Mouse (Mus musculus) layer of hippocampus, adult 9-11 months (tissue): ENCODE results near the gene Shd.
A peak's percentile ranks its signal among the peaks of the same experiment; 100 is the strongest.

Source experiments
- DNase-seq: peaks from one replicate; pipeline ENCODE4 v3.0.0; 2022

Gene Shd

DNA sequence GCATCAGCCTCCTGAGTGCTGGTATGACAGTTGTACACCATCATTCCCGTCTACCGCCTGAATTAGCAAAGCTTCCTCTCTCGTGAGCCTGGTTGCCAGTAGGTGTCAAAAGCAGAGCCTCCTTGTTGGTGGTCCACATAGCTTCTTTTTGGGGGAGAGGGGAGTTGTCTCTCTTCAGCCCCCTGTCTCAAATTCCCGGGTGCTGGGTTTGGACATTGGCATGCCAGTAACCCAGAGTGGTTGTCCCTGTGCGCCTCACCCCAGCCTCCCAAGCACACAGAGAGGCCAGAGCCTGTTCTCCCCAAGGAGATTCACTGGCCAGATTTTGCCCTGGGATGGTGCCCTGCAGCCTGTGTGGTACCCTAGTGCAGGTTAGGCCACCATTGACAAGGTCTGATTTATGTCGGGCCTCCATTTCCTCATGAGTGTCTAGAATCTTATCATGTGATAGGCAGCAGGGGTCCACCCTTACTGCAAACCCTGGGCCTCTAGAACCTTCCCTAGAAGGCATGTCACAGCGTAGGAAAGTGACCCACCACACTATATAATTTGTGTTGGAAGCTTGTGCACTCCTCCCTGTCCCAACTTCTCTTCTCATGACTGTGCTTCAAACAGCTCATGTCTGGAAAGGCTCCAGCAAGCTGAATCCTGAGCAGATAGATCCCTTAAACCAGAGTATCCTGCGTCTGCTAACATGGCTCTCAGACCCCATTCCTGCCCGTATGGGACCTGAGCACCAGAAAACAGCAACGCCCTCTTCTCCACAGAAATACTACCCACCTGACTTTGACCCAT is 10.1 kb upstream of the Shd start:
- no peak for DNase-seq

- DNase-seq: no peak
Observed at GRCm38 (mm10) chr17:55960791-55961190, 9.5 kb upstream of the Shd start.

- DNase-seq: no peak
Observed at GRCm38 (mm10) chr17:55961631-55962030, 8.6 kb upstream of the Shd start.

DNA sequence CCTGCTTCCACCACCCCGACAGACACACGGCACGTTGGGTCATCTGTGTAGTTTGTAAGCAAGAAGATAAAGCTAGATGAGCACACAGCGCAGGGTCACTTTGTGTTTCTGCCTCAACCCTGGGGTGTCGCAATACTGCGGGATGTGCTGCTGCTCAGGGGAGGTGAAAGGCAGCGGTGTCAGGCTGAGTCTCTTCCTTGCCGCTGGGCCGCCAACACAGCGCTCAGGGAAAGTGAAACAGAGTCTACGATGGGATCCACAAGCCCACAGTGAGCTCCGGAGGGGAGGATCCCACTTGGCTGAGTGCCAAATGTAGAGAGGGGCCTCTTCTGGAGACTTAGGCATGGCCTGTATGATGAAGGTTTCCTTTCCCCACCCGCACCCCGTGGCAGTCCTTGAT is 7.1 kb upstream of the Shd start:
- no peak for DNase-seq

DNA sequence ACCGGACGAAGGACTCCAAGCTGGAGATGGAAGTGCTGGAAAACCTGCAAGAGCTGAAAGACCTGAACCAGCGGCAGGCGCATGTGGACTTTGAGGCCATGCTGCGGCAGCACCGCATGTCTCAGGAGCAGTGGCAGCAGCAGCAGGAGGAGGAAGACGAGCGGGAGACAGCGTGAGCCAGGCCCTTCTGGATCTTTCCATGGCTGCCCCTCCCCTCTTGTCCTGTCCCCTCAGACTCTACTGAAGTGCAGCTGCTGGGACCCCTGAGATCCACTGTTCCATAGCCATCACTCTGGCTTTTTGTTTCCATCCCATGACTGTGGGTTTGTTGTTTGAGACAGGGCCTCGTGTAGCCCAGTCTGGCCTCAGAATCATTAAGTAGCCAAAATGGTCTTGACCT is 5.8 kb upstream of the Shd start:
- no peak for DNase-seq

GRCm38 (mm10) chr17:55964996-55965395 is 5.3 kb upstream of the Shd start:
- DNase-seq: no peak

DNA sequence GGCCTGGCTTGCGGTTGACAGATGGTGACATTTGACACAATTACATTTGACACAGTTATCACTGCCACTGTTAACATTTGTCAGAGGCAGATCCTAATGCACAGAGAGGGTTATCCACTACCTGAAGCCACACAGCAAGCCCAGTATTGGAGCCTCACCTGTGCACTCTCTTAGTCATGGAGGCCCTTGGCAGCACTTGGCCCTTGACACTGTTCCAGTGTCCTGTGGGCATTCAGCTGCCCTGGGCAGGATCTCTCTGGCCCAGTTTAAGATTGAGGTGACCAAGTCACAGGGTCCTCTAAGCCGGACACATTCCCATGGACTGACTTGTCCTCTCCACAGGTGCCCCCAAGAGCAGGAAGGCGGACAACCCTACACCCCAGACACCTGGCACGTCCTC is 3.1 kb upstream of the Shd start:
- DNase-seq: no peak

- no peak for DNase-seq
Observed at GRCm38 (mm10) chr17:55968210-55968609, 2.1 kb upstream of the Shd start.

GRCm38 (mm10) chr17:55969560-55969959 is 707 bp upstream of the Shd start:
- no peak for DNase-seq

- no peak for DNase-seq
Observed at GRCm38 (mm10) chr17:55971453-55971852, 1.2 kb downstream of the Shd start.

DNA sequence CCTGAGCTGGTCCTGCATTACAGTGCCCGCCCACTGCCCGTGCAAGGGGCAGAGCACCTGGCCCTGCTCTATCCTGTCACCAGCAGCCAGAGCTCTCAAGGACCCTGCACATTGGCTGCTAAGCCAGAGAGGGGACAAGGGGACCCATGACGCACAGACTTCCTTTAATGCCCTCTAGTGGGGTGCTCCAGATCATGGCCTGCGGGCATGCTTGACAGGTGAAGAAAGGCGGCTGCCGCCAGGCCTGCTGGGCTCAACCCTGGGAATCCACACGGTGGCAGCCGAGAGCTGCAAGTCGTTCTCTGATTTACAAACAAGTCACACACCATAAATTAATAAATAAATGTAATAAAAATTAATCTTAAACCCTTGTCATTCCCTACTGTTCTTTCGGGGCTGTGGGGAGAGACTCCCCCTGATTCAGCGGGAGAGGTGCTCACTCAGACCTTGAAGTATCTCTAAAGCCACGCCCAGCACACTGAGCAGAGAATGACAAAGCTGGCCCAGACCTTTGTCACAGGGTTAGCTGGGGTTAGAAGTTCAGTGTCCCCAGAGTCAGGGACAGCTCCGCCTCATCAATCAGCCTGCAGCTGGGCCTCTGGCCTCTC is 6.1 kb downstream of the Shd start:
- DNase-seq: no peak

GRCm38 (mm10) chr17:55977301-55977700 is 7.0 kb downstream of the Shd start:
- no peak for DNase-seq

GRCm38 (mm10) chr17:55986030-55986961 is 16.0 kb downstream of the Shd start, which contains the start of gene Fsd1:
Fsd1 (plus strand) TSS chr17:55986509.
- peak; percentile 79 for DNase-seq

DNA sequence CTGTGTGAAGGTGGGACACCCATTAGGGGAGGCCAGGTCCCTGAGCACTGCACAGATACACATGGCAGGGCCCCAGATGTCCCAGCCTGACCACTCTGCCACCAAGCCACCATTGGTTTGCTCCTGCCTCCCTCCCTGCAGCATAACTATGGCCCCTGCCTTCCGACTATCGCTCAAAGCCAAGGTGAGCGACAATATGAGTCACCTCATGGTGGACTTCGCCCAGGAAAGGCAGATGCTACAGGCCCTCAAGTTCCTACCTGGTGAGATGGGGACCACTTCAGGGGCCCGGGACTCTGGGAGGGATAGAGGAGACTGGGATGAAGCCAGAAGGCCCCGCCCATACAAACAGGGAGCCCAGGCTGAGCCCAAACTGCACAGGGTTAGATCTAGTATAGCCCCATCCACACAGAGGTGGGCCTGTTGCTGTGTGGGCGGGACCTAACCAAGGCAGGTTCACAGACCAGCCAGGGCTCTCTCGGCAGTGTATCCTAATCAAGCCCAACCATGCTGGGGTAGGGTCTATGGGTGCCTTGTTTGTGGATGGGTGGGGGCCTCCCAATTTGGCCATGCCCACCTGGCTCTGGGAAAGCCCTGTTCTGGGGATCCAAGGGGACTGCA is 20.1 kb downstream of the Shd start:
- no peak for DNase-seq

- no peak for DNase-seq
Observed at GRCm38 (mm10) chr17:55996007-55996406, 25.7 kb downstream of the Shd start.

GRCm38 (mm10) chr17:55999794-56000499 is 29.7 kb downstream of the Shd start:
- no peak for DNase-seq

- no peak for DNase-seq
Observed at GRCm38 (mm10) chr17:56003000-56003399, 32.7 kb downstream of the Shd start.

DNA sequence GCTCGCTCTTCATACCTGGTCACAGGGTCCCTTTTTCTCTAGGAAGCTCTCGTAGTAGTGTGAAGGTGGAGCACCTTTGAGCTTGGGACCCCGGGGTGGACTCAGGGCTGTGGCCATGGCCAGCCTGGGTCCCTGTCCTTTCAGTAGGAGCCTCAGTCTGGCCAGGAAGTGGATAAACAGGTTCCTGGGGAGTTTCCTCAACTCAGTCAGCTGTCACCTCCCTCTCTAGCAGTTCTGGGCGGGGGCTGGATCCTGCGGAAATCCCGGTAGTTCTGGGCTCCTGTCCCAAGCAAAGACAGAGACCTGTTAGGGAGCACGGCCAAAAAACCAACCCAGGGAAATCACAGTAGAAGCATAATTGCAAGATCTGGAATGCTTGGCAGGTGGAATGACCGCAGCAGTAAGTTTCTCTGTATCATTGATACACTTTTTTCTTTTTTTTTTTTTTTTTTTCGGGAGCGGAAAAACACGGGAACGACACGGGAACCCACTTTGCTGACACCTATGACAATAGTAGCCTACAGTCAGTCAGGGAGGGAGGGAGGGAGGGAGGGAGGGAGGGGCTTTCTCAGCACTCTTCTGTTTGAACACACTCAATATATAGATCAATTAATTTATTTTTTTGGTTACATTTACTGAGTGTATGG is 35.3 kb downstream of the Shd start, which contains the start of the genes Stap2 and Mpnd:
Stap2 (minus strand) TSS at position 170 of the 647 bp plus-strand sequence.
Mpnd (plus strand) TSS at position 297 of the 647 bp plus-strand sequence.
- no peak for DNase-seq

DNA sequence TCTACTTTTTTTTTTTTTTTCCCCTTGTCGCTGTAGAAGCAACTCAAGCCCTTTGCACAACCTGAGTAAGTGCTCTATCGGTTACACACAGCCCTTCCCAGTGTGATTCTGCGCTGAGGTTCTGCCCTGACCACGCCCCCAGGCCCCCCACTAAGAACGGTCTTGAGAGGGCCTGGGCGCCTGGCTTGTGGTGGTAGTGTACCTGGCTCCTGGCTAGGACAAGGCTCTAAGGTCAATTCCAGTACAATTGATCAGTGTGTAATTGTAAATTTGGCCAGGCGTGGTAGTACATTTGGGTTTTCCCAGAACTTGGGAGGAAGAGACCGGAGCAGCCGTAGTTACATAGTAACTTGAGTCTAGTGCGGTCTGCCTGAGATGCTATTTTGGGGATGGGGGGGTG is 36.7 kb downstream of the Shd start:
- DNase-seq: no peak

DNA sequence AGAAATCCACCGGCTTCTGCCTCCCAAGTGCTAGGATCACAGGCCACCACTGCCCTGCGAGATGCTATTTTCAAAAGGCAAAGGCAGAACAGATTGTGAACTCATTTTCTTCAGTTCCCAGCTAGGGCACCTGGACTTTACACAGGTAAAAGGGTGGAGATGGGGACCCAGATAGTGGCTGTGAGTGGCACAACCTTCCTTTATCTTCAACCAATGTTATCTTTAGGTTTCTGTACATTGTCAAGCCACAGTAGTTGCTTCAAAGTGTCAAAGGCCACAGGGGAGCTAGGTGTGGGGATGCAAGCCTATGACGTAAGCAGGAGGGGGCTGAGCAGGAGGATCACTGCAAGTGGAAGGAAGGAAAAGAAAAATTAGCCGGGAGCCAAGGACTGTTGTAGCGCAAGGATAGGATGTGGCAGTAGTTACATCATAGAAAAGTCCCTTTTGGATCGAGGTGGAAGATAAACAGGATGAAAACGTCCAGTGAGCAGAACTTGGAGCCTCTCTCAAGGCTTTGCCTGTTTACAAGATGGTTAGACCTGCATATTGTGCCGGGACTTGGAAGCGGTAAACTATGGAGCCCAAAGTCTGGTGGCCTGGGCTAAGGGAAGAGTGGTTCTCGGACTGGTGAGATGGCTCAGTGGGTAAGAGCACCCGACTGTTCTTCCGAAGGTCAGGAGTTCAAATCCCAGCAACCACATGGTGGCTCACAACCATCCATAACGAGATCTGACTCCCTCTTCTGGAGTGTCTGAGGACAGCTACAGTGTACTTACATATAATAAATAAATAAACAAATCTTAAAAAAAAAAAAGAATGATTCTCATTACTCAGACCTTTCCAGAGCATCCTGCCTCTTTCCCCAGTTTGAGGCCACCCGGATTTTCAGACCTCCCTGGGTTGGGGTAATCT is 37.4 kb downstream of the Shd start:
- no peak for DNase-seq
